ENCODE assay signal across 11 mouse cellular contexts in genomic region chr1:182149966-182150365, GRCm38 (mm10). TPM values are rescaled to one million over a fixed set of nuclear protein-coding genes. Genes with fewer than 3 reads are reported as not detected.
DNase-seq lines count a peak whose midpoint lies in the region; ATAC-seq and TF ChIP-seq lines count a peak whose summit lies in the region.
"Had no signal": no experiment of that assay in that cellular context is flagged by ENCODE, and none has a peak within 500 bp of the region (broad histone marks: within the 10 kb centered on the region; RNA-seq: fewer than 3 reads in every experiment).

No protein-coding gene starts in this region.

- no peak for DNase-seq in hindbrain, postnatal 0 days (ENCODE audit: low spot score)
- DNase-seq in hindbrain, embryonic 14.5 days (ENCODE audit: low spot score) = no peak
- DNase-seq in B cell, adult 2 months = peak; percentile 41 to 50
- peak; percentile 15 for DNase-seq in T-cell, adult 2 months (ENCODE audit: low spot score)
- no peak for DNase-seq in adrenal gland, postnatal 14 days
- DNase-seq: liver, embryonic 13.5 days had no signal

- peak; percentile 65 for TF ChIP-seq CTCF in hindbrain, postnatal 0 days (IDR thresholded peaks at IDR 0.05; ENCODE audit: low read depth)

- H3K36me3 ChIP-seq in hindbrain, postnatal 0 days (ENCODE audit: insufficient read depth, low read length) = no peaks in the 10 kb centered on the region
- H3K36me3 ChIP-seq in hindbrain, embryonic 14.5 days (replicated peaks; ENCODE audit: control insufficient read depth, insufficient read depth) = no peaks in the 10 kb centered on the region
- no peaks in the 10 kb centered on the region for H3K36me3 ChIP-seq in forebrain, embryonic 13.5 days (ENCODE audit: poor library complexity, severe bottlenecking)
- no peaks in the 10 kb centered on the region for H3K36me3 ChIP-seq in midbrain, embryonic 15.5 days (replicated peaks)
- H3K36me3 ChIP-seq: hindbrain, embryonic 15.5 days; liver, embryonic 13.5 days had no signal

- H3K4me3 ChIP-seq in hindbrain, postnatal 0 days (ENCODE audit: low read length) = no peak overlapping the region
- no peak overlapping the region for H3K4me3 ChIP-seq in hindbrain, embryonic 14.5 days (replicated peaks; ENCODE audit: low read length)
- H3K4me3 ChIP-seq in forebrain, embryonic 13.5 days = no peak overlapping the region
- H3K4me3 ChIP-seq in midbrain, embryonic 15.5 days = no peak overlapping the region
- H3K4me3 ChIP-seq: hindbrain, embryonic 15.5 days; liver, embryonic 13.5 days had no signal

- 94% methylated on average over 2 of the region's 2 CpGs for WGBS in hindbrain, postnatal 0 days
- 95% methylated on average over 2 of the region's 2 CpGs for WGBS in hindbrain, embryonic 14.5 days
- 86% methylated on average over 2 of the region's 2 CpGs for WGBS in forebrain, embryonic 13.5 days
- 84% methylated on average over 2 of the region's 2 CpGs for WGBS in midbrain, embryonic 15.5 days

- no peaks in the 10 kb centered on the region for H3K27me3 ChIP-seq in hindbrain, postnatal 0 days (ENCODE audit: insufficient read depth, low read length)
- no peaks in the 10 kb centered on the region for H3K27me3 ChIP-seq in hindbrain, embryonic 14.5 days (ENCODE audit: control insufficient read depth, insufficient read depth, low read length)
- no peaks in the 10 kb centered on the region for H3K27me3 ChIP-seq in forebrain, embryonic 13.5 days
- no peaks in the 10 kb centered on the region for H3K27me3 ChIP-seq in midbrain, embryonic 15.5 days (replicated peaks)
- H3K27me3 ChIP-seq: hindbrain, embryonic 15.5 days; liver, embryonic 13.5 days had no signal

- H3K9me3 ChIP-seq in hindbrain, postnatal 0 days (ENCODE audit: low read length) = no peaks in the 10 kb centered on the region
- no peaks in the 10 kb centered on the region for H3K9me3 ChIP-seq in hindbrain, embryonic 14.5 days (ENCODE audit: control insufficient read depth, low read length)
- H3K9me3 ChIP-seq in forebrain, embryonic 13.5 days (replicated peaks) = no peaks in the 10 kb centered on the region; the same call in 1 of the 2 replicates
- H3K9me3 ChIP-seq in midbrain, embryonic 15.5 days = no peaks in the 10 kb centered on the region
- H3K9me3 ChIP-seq: hindbrain, embryonic 15.5 days; liver, embryonic 13.5 days had no signal

- H3K27ac ChIP-seq in hindbrain, postnatal 0 days = no peak overlapping the region
- no peak overlapping the region for H3K27ac ChIP-seq in hindbrain, embryonic 14.5 days
- no peak overlapping the region for H3K27ac ChIP-seq in forebrain, embryonic 13.5 days
- no peak overlapping the region for H3K27ac ChIP-seq in midbrain, embryonic 15.5 days
- H3K27ac ChIP-seq: hindbrain, embryonic 15.5 days; liver, embryonic 13.5 days had no signal

- ATAC-seq in hindbrain, postnatal 0 days = no peak
- ATAC-seq in hindbrain, embryonic 14.5 days (ENCODE audit: low FRiP score) = no peak
- ATAC-seq in megakaryocyte, adult 5-6 weeks (ENCODE audit: poor library complexity, severe bottlenecking) = peak; percentile 86
- no peak for ATAC-seq in forebrain, embryonic 13.5 days
- no peak for ATAC-seq in midbrain, embryonic 15.5 days (replicated peaks)

- H3K4me1 ChIP-seq in hindbrain, postnatal 0 days (ENCODE audit: insufficient read depth, low read length) = no peaks in the 10 kb centered on the region
- no peaks in the 10 kb centered on the region for H3K4me1 ChIP-seq in hindbrain, embryonic 14.5 days (replicated peaks; ENCODE audit: control insufficient read depth, insufficient read depth, low read length)
- H3K4me1 ChIP-seq in forebrain, embryonic 13.5 days = no peaks in the 10 kb centered on the region
- no peaks in the 10 kb centered on the region for H3K4me1 ChIP-seq in midbrain, embryonic 15.5 days
- H3K4me1 ChIP-seq: hindbrain, embryonic 15.5 days; liver, embryonic 13.5 days had no signal

- H3K4me2 ChIP-seq in hindbrain, postnatal 0 days (ENCODE audit: low read depth, low read length) = no peak overlapping the region
- H3K4me2 ChIP-seq in hindbrain, embryonic 14.5 days (replicated peaks) = no peak overlapping the region
- H3K4me2 ChIP-seq in forebrain, embryonic 13.5 days = no peak overlapping the region
- no peak overlapping the region for H3K4me2 ChIP-seq in midbrain, embryonic 15.5 days
- H3K4me2 ChIP-seq: hindbrain, embryonic 15.5 days; liver, embryonic 13.5 days had no signal

- H3K9ac ChIP-seq in hindbrain, postnatal 0 days (replicated peaks; ENCODE audit: low read length) = no peak overlapping the region
- H3K9ac ChIP-seq in hindbrain, embryonic 14.5 days = no peak overlapping the region
- H3K9ac ChIP-seq in forebrain, embryonic 13.5 days = no peak overlapping the region
- no peak overlapping the region for H3K9ac ChIP-seq in midbrain, embryonic 15.5 days
- H3K9ac ChIP-seq: hindbrain, embryonic 15.5 days; liver, embryonic 13.5 days had no signal

RNA-seq across cellular contexts. Expression of gene Vmn1r1, which starts 14.3 kb away (rescaled TPM):
- not detected in 2 replicates for total RNA-seq in hindbrain, postnatal 0 days (2014; rRNA removed)
- polyA plus RNA-seq in hindbrain, postnatal 0 days (2015; fragmentation: Nextera tagmentation; extraction: Ambion mirVana) = not detected in 2 replicates
- not detected in 2 replicates for polyA plus RNA-seq in hindbrain, embryonic 14.5 days (2014; fragmentation: Nextera tagmentation; extraction: Ambion mirVana)
- total RNA-seq in megakaryocyte, adult 5-6 weeks (2015) = not detected in 2 replicates
- total RNA-seq in megakaryocyte, adult 5-6 weeks (2017) = not detected in 2 replicates
- not detected in 2 replicates for polyA plus RNA-seq in forebrain, embryonic 13.5 days (2015; fragmentation: Nextera tagmentation; extraction: Ambion mirVana)
- total RNA-seq in adrenal gland, postnatal 14 days (2021) = not detected in 2 replicates
- polyA plus RNA-seq in midbrain, embryonic 15.5 days (2015; fragmentation: Nextera tagmentation; extraction: Ambion mirVana) = not detected in 2 replicates
- polyA plus RNA-seq: hindbrain, embryonic 15.5 days; liver, embryonic 13.5 days; stomach, embryonic 16.5 days had no signal

RNA-seq across cellular contexts. Expression of gene Srp9, which starts 25.4 kb away (rescaled TPM):
- 61.4 and 63.9 TPM in 2 replicates for total RNA-seq in hindbrain, postnatal 0 days (2014; rRNA removed)
- 168 and 179 TPM in 2 replicates for polyA plus RNA-seq in hindbrain, postnatal 0 days (2015; fragmentation: Nextera tagmentation; extraction: Ambion mirVana)
- polyA plus RNA-seq in hindbrain, embryonic 14.5 days (2014; fragmentation: Nextera tagmentation; extraction: Ambion mirVana) = 139 and 142 TPM in 2 replicates
- total RNA-seq in megakaryocyte, adult 5-6 weeks (2015) = 143 and 149 TPM in 2 replicates
- 97.9 and 104 TPM in 2 replicates for total RNA-seq in megakaryocyte, adult 5-6 weeks (2017)
- polyA plus RNA-seq in forebrain, embryonic 13.5 days (2015; fragmentation: Nextera tagmentation; extraction: Ambion mirVana) = 139 and 150 TPM in 2 replicates
- total RNA-seq in adrenal gland, postnatal 14 days (2021) = 48.0 and 56.0 TPM in 2 replicates
- 125 and 128 TPM in 2 replicates for polyA plus RNA-seq in midbrain, embryonic 15.5 days (2015; fragmentation: Nextera tagmentation; extraction: Ambion mirVana)

Comparison
In these comparisons a context has a peak if more than half of its experiments do, and no peak if none do; other contexts are left out.
1. DNase-seq: peak in B cell, adult 2 months (2 of 2) and T-cell, adult 2 months (single experiment); none in hindbrain, postnatal 0 days (single experiment), hindbrain, embryonic 14.5 days (single experiment) and adrenal gland, postnatal 14 days (single experiment).